ENCODE assay signal across 9 mouse cellular contexts in genomic region chr13:13808337-13809132, GRCm38 (mm10). TPM values are rescaled to one million over a fixed set of nuclear protein-coding genes. Genes with fewer than 3 reads are reported as not detected.
A peak's percentile ranks its signal among the peaks of the same experiment; 100 is the strongest.
DNase-seq lines count a peak whose midpoint lies in the region; ATAC-seq lines count a peak whose summit lies in the region.
"Had no signal": no experiment of that assay in that cellular context is flagged by ENCODE, and none has a peak within 500 bp of the region (broad histone marks: within the 10 kb centered on the region; RNA-seq: fewer than 3 reads in every experiment).

No protein-coding gene starts in this region.

- intact Hi-C loops in left cerebral cortex, postnatal 25 days (cut with DNase I) = no loop called here

- peak; percentile 69 for ATAC-seq in forebrain, embryonic 14.5 days
- ATAC-seq in inflammation-experienced regulatory T-cells, adult 6 months = no peak

- no peaks in the 10 kb centered on the region for H3K4me1 ChIP-seq in forebrain, embryonic 14.5 days (ENCODE audit: control insufficient read depth, insufficient read depth, low read length)

- H3K9ac ChIP-seq in forebrain, embryonic 14.5 days (ENCODE audit: low read length) = no peak overlapping the region

- H3K27ac ChIP-seq in forebrain, embryonic 14.5 days (ENCODE audit: low read depth, low read length) = no peak overlapping the region

- H3K27me3 ChIP-seq in forebrain, embryonic 14.5 days (replicated peaks; ENCODE audit: control insufficient read depth, insufficient read depth, low read length) = no peaks in the 10 kb centered on the region

- DNase-seq in left cerebral cortex, postnatal 25 days (ENCODE audit: low spot score in 2 of 2) = peak; percentile 22 to 39
- DNase-seq in left cerebral cortex, adult 8-10 months (ENCODE audit: low spot score in 2 of 2) = no peak
- peak; percentile 61 for DNase-seq in forebrain, embryonic 14.5 days (ENCODE audit: low spot score)
- DNase-seq in mesoderm, embryonic 11.5 days (ENCODE audit: low read depth, low spot score) = peak; percentile 21
- peak; percentile 73 for DNase-seq in thymus, postnatal 0 days (ENCODE audit: low spot score)
- no peak for DNase-seq in urinary bladder, adult 18-20 months (ENCODE audit: low spot score in 2 of 2)
- DNase-seq: kidney, adult 9 months had no signal

- no peak overlapping the region for H3K4me3 ChIP-seq in forebrain, embryonic 14.5 days (ENCODE audit: low read depth, low read length)

- no peaks in the 10 kb centered on the region for H3K9me3 ChIP-seq in forebrain, embryonic 14.5 days (replicated peaks; ENCODE audit: control insufficient read depth, low read length)

- no peak overlapping the region for H3K4me2 ChIP-seq in forebrain, embryonic 14.5 days (ENCODE audit: low read length)

- H3K36me3 ChIP-seq in forebrain, embryonic 14.5 days (ENCODE audit: control insufficient read depth, insufficient read depth, low read length) = no peaks in the 10 kb centered on the region

- WGBS in forebrain, embryonic 14.5 days = 33% methylated on average over 11 of the region's 11 CpGs

RNA-seq across cellular contexts. Expression of gene Gng4, which starts 24.7 kb away (rescaled TPM):
- total RNA-seq in left cerebral cortex, postnatal 25 days (2021) = 10 to 100 TPM; 48.5 to 49.8 TPM
- total RNA-seq in left cerebral cortex, adult 8-10 months (2022) = 10 to 100 TPM; 36.5 to 53.6 (median 42.8) TPM
- polyA plus RNA-seq in forebrain, embryonic 14.5 days (2014; fragmentation: Nextera tagmentation; extraction: Ambion mirVana) = 23.5 and 29.1 TPM in 2 replicates
- 0.05 and 0.60 TPM in 2 replicates for polyA plus RNA-seq in thymus, postnatal 0 days (2015; fragmentation: Nextera tagmentation; extraction: Ambion mirVana)
- polyA plus RNA-seq in inflammation-experienced regulatory T-cells, adult 6 months (2017; shearing (Covaris generic)) = not detected
- total RNA-seq: MEL had no signal

Comparison
In these comparisons a context has a peak if more than half of its experiments do, and no peak if none do; other contexts are left out.
1. DNase-seq: peak in left cerebral cortex, postnatal 25 days (2 of 2), forebrain, embryonic 14.5 days (single experiment), mesoderm, embryonic 11.5 days (single experiment) and thymus, postnatal 0 days (single experiment); none in left cerebral cortex, adult 8-10 months (0 of 2) and urinary bladder, adult 18-20 months (0 of 2).
2. RNA of gene Gng4, which starts 24.7 kb away (polyA plus RNA-seq): 23.5 to 29.1 TPM in forebrain, embryonic 14.5 days; 0.05 to 0.60 TPM in thymus, postnatal 0 days and not detected in inflammation-experienced regulatory T-cells, adult 6 months; every median in the first group is over 10 times any median in the second.